Mouse (Mus musculus) hindbrain, embryonic 10.5 days (tissue): ENCODE data around the gene Hsd11b1. TPM values are rescaled to one million over a fixed set of nuclear protein-coding genes. Genes with fewer than 3 reads are reported as not detected.
A peak's percentile ranks its signal among the peaks of the same experiment; 100 is the strongest.
"Not testable (repeated sequence)": the region's sequence is repeated elsewhere in the genome, so short reads cannot be mapped to it uniquely, and the experiment has no call there.

Experiments used
- DNase-seq: peaks from one replicate; pipeline ENCODE4 v3.0.0-alpha.2; 2017; ENCODE audit warnings: low spot score
- H3K27ac ChIP-seq: fragments of 300-500 bp; sonication (generic); 2 replicates; pipeline ENCODE4 v1.5.1; 2016; ENCODE audit warnings: mild to moderate bottlenecking, moderate library complexity
- H3K27me3 ChIP-seq: fragments of 300-500 bp; sonication (generic); 2 replicates; pipeline ENCODE4 v1.6.1; 2016; ENCODE audit warnings: mild to moderate bottlenecking; ENCODE audit not compliant: poor library complexity, insufficient read depth, severe bottlenecking
- H3K36me3 ChIP-seq: fragments of 300-500 bp; sonication (generic); 2 replicates; pipeline ENCODE4 v1.6.1; 2016; ENCODE audit warnings: mild to moderate bottlenecking, moderate library complexity
- H3K4me1 ChIP-seq: fragments of 300-500 bp; sonication (generic); replicated peaks from 2 replicates; pipeline ENCODE4 v1.6.1; 2016; ENCODE audit warnings: mild to moderate bottlenecking
- H3K4me3 ChIP-seq: fragments of 300-500 bp; sonication (generic); 2 replicates; pipeline ENCODE4 v1.5.1; 2016; ENCODE audit warnings: mild to moderate bottlenecking, moderate library complexity
- H3K9me3 ChIP-seq: fragments of 300-500 bp; sonication (generic); 2 replicates; pipeline ENCODE4 v1.6.1; 2016; ENCODE audit warnings: mild to moderate bottlenecking, moderate library complexity
- WGBS: fragments of 180-500 bp; shearing (Covaris S2); methylation state at CpG from one replicate; pipeline ENCODE4 v1.1.7; 2016; 5-methylcytosine and 5-hydroxymethylcytosine counted together
- polyA plus RNA-seq: library from polyadenylated mRNA; unstranded; fragments of >200 nt; fragmentation: Nextera tagmentation; extraction: Ambion mirVana; gene quantifications from 2 replicates; pipeline ENCODE4 v1.2.1, GENCODE M21; 2016

Hsd11b1 gene
- polyA plus RNA-seq, 1 experiment from 2014 or later = not detected

DNA sequence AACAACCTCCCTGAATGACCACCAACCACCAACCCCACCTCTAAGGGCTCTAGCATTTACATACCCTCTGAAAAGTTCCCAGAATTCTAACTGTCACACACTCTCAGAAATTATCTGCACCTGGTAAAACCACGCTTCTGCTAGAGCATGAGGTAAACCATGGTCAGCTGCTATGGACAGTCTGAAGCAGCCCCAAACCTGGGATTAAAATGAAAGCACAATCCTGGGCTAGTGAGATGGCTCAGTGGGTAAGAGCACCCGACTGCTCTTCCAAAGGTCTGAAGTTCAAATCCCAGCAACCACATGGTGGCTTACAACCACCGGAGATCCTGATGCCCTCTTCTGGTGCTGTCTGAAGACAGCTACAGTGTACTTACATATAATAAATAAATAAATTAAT lies 10.0 kb downstream of the Hsd11b1 start:
- DNase-seq, H3K36me3 ChIP-seq, H3K27ac ChIP-seq, H3K4me3 ChIP-seq, H3K4me1 ChIP-seq, H3K27me3 ChIP-seq, H3K9me3 ChIP-seq: not testable (repeated sequence)
- 71% methylated on average over 3 of the region's 3 CpGs for WGBS

DNA sequence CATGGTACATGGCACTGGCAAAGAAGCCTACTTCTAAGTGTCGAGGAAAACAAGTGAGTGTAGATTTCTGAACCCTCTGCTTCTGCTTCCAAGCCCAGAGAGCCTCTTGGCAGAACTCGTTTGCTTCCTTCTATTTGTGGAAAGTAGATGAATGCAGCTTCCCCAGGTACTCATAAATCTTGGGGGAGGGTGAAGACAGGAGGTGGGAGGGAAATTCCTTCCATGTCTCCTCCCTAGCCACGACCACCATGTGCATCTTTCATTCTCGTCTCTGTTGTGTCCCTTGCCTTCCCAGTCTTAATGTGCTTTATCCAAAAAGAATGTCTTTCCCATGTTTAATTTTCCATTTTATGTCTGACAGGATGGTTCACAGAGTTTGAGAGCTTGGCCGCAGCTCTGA lies 11.3 kb downstream of the Hsd11b1 start:
- WGBS = 61% methylated on average over 5 of the region's 5 CpGs
- Histone ChIP-seq H3K36me3 (no peaks in the 10 kb centered on the region), H3K27me3 (no peaks in the 10 kb centered on the region), H3K27ac (no peak overlapping the region), H3K4me1 (no peaks in the 10 kb centered on the region; the same call in 1 of the 2 replicates), H3K9me3 (no peaks in the 10 kb centered on the region), H3K4me3 (no peak overlapping the region)
- no peak for DNase-seq

DNA sequence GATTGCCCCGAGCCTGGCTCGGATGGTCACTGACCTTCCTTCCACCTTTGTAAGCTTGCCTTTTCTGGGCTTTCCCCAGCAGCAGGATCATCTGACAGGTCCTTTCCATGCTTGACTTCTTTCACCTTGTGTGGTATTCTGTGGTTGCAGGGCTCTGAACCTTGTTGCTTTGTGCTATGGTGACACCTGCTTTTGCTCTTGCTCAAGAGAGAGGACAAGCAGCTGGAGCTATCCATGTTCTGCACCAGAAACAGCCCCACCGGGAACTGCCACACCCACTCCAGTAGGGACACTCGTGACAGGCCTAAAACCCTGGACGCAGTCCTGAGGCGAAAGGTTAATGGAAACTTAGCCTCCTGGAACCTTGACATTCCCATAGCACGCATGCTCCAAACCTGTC lies 12.5 kb downstream of the Hsd11b1 start:
- no peak for DNase-seq
- Histone ChIP-seq H3K4me3 (no peak overlapping the region), H3K27me3 (no peaks in the 10 kb centered on the region), H3K36me3 (no peaks in the 10 kb centered on the region), H3K27ac (no peak overlapping the region), H3K4me1 (no peaks in the 10 kb centered on the region; the same call in 1 of the 2 replicates), H3K9me3 (no peaks in the 10 kb centered on the region)
- WGBS = 82% methylated on average over 7 of the region's 7 CpGs

DNA sequence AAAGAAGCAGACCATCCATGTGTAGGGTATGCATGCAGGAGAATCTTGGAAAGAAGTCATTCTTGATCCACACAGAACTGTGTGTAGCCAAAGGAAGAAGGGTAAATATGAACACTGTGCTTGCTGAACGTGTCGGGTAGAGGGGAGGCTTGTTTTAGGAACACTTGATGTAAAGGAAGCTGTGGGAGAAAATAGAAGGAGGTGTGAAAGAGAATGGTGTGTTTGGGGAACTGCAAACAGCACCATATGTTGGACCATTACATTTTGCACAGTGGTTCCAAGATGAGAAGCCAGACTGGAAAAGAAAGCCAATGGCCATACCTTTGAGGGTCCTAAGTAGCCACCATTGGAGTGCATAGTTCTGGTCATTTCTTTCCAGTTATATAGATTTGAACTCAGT lies 13.8 kb downstream of the Hsd11b1 start:
- Histone ChIP-seq H3K9me3 (no peaks in the 10 kb centered on the region), H3K36me3 (no peaks in the 10 kb centered on the region), H3K27me3 (no peaks in the 10 kb centered on the region), H3K4me1 (no peaks in the 10 kb centered on the region; the same call in 1 of the 2 replicates), H3K4me3 (no peak overlapping the region), H3K27ac (no peak overlapping the region)
- no peak for DNase-seq
- 87% methylated on average over 2 of the region's 2 CpGs for WGBS

DNA sequence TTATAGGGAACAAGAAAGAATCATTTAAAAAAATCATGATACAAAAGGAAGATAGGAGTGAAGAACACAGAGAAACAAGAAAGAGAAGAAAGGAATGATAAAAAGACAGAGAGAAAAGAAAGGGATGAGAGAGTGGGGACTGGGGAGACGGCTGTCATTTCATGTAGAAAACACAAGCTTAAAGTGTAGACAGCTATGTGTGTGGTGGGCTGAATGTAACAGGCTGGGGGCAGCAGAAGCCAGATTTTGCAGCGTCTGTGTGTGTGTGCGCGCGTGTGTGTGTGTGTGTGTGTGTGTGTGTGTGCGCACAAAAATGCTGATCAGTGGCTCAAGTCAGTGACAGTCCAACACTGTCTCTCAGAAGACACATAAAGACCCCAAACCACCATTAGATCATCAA lies 19.6 kb downstream of the Hsd11b1 start:
- Histone ChIP-seq H3K4me3 (no peak overlapping the region), H3K9me3 (no peaks in the 10 kb centered on the region), H3K4me1 (peaks cover 10% of the 10 kb centered on the region; the same call in 1 of the 2 replicates), H3K27me3 (no peaks in the 10 kb centered on the region), H3K36me3 (no peaks in the 10 kb centered on the region), H3K27ac (no peak overlapping the region)
- peak; percentile 6 for DNase-seq
- WGBS = 76% methylated on average over 6 of the region's 6 CpGs

DNA sequence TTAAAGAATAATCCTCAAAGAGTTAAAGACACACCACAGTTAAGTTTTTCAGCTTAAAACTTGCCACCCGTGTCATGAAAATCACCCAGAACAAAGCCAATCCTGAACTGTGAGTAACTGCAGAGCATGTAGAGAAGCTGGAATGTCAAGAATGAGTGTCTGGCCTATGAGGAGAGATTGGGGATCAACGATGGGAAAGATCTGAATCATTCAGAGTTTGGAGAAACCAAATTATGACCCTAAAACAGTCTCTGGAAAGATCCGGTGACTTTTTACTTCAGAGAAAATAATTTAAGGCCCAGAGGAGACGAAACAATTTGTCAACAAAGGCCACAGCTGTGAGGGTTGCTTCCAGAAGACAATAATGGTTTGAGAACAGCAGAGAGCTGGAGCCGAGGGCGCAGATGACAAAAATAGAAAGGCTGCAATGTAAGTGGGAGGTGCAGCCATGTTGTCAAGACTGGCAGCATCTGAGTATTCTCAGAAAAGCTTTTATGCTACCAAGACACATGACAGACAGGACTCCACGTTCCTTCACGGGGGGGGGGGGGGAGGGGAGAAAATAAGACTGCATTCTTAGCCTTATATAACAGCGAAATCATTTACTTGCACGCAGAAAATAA lies 20.2 kb downstream of the Hsd11b1 start:
- Histone ChIP-seq H3K4me3 (no peak overlapping the region), H3K4me1 (peaks cover 10% of the 10 kb centered on the region; the same call in 1 of the 2 replicates), H3K36me3 (no peaks in the 10 kb centered on the region), H3K27ac (no peak overlapping the region), H3K27me3 (no peaks in the 10 kb centered on the region), H3K9me3 (no peaks in the 10 kb centered on the region)
- WGBS = 60% methylated on average over 10 of the region's 10 CpGs
- no peak for DNase-seq

DNA sequence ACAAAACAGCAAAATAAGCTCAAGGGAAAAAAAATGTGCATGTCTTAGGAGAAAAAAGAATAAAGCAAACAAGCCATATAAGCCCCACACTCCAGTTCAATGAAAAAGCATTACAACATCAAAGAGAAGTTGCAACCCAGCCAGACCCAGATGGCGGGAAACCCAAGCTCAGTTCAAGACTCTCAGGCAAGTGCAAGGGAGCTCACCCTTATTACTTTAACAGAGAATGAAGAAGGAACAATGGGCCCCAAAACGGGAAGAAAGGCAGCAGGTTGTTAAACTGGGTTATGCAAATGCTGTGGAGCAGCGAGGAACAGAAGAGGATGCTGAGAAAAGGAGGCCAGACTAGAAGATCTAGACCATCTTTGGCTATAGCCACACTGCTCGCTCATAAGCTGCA lies 21.0 kb downstream of the Hsd11b1 start:
- 61% methylated on average over 4 of the region's 4 CpGs for WGBS
- no peaks in the 10 kb centered on the region for H3K9me3 ChIP-seq
- no peak overlapping the region for H3K27ac ChIP-seq
- DNase-seq = no peak
- no peak overlapping the region for H3K4me3 ChIP-seq
- H3K4me1 ChIP-seq = peaks cover 10% of the 10 kb centered on the region; the same call in 1 of the 2 replicates
- H3K36me3 ChIP-seq = no peaks in the 10 kb centered on the region
- H3K27me3 ChIP-seq = no peaks in the 10 kb centered on the region

DNA sequence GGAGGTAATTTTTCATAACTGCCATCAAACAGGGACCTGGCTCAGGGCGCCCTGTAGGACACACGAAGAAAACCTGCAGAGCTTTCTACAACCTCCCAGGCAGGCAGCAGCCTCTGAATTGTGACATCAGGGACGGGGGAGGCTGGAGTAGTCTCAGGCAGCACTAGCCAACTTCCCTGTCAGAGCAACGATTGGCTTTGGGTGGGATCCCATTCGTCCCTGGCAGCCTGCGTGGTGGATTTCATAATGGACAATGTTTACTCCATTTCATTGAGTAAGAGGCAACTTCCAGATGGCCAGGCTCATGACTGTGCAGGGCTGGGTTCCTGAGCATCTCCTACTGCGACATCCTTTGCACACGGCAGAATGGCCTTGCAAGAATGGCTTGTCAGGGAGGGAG lies 21.6 kb downstream of the Hsd11b1 start:
- no peak for DNase-seq
- Histone ChIP-seq H3K27ac (no peak overlapping the region), H3K9me3 (no peaks in the 10 kb centered on the region), H3K4me1 (peaks cover 10% of the 10 kb centered on the region; the same call in 1 of the 2 replicates), H3K36me3 (no peaks in the 10 kb centered on the region), H3K4me3 (no peak overlapping the region), H3K27me3 (no peaks in the 10 kb centered on the region)
- WGBS = 85% methylated on average over 8 of the region's 8 CpGs

DNA sequence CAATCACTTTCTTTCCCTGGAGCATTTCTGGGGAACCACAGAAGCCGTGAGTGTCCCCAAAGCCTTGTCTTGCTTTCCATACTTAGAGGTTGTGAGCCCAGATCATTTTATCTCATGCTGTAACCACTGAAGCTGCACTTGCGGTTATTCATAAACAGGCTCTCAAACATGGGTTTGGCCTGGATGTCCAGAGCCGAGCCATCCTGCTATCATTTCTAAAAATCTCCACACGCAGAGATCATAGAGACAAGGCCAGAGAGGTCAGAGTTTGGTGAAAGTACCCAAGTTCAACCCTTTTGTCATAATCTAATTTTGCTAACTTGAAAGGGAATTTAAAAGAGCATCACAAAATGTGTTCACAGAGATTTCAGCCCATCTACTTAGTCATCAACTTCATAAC lies 22.4 kb downstream of the Hsd11b1 start:
- H3K27ac ChIP-seq = no peak overlapping the region
- H3K4me1 ChIP-seq = peaks cover 10% of the 10 kb centered on the region; the same call in 1 of the 2 replicates
- no peaks in the 10 kb centered on the region for H3K9me3 ChIP-seq
- no peak for DNase-seq
- 91% methylated on average over 4 of the region's 4 CpGs for WGBS
- no peak overlapping the region for H3K4me3 ChIP-seq
- no peaks in the 10 kb centered on the region for H3K27me3 ChIP-seq
- H3K36me3 ChIP-seq = no peaks in the 10 kb centered on the region

DNA sequence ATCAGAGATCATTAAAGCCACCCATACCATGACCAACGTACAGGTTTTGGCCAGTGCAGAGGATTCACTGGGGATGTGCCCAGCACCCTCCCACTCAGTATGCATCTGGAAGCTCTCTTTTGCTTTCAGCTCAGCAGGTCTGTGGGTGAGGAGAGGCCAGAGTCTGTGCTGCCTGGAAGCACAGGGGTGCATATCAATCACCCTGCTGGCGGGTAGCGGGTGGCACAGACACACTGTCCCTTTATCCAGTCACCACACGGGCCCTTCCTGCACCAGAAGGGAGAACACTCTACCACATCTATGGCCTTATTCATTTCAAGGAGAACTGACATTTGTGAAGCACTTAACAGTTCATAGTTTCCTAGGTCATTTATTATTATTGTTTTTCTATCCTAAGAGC lies 25.4 kb downstream of the Hsd11b1 start:
- 55% methylated on average over 4 of the region's 4 CpGs for WGBS
- Histone ChIP-seq H3K4me1 (peaks cover 4% of the 10 kb centered on the region; the same call in 1 of the 2 replicates), H3K36me3 (no peaks in the 10 kb centered on the region), H3K27me3 (no peaks in the 10 kb centered on the region), H3K4me3 (no peak overlapping the region), H3K27ac (no peak overlapping the region), H3K9me3 (no peaks in the 10 kb centered on the region)
- no peak for DNase-seq

DNA sequence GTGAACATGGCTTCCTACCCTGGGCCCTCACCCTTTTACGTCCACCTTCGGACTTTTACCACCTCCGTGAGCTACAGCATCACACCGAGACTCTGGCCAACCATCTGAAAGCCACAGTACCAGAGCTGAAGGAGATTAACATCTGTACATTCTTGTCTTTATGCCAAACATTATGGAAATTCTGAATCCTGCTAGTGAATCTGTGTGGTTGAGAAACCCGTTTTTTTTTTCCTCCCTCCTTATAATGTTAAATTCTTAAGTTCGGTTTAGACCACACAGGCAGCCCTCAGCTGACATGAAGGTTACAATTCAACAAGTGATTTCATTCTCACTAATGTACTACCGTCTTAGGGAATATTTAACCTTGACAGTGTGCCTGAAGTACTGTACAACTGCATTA lies 28.9 kb downstream of the Hsd11b1 start:
- 94% methylated on average over 7 of the region's 7 CpGs for WGBS
- Histone ChIP-seq H3K9me3 (no peaks in the 10 kb centered on the region), H3K27me3 (no peaks in the 10 kb centered on the region), H3K4me1 (no peaks in the 10 kb centered on the region), H3K36me3 (no peaks in the 10 kb centered on the region), H3K4me3 (no peak overlapping the region), H3K27ac (no peak overlapping the region)
- DNase-seq = no peak

DNA sequence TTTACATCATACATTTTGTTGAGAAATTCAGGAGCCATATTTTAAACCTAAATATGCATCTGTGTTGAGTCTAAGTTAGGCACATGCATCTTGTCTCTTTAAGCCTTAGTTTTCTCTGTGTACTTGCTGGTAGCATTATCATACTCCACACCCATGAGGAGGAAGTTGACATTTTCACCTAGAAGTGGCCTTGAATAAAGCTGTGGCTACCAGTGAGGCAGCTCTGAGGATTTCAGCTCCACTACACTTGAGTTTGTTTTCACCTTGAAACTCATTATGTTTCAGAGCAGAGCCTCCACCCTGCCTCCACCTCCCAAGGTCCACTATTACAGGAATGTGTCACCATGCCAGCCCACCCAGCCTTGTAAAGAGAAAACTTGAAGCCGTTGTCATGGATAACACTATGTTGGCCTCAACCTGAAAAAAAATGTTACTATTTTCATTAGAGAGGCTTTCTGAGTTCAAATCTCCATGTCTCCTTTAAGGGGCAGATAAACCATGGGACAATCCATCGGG lies 29.7 kb downstream of the Hsd11b1 start:
- Histone ChIP-seq H3K4me1 (no peaks in the 10 kb centered on the region), H3K27me3 (no peaks in the 10 kb centered on the region), H3K9me3 (no peaks in the 10 kb centered on the region), H3K36me3 (no peaks in the 10 kb centered on the region), H3K4me3 (no peak overlapping the region), H3K27ac (no peak overlapping the region)
- no peak for DNase-seq
- 91% methylated on average over 2 of the region's 2 CpGs for WGBS

DNA sequence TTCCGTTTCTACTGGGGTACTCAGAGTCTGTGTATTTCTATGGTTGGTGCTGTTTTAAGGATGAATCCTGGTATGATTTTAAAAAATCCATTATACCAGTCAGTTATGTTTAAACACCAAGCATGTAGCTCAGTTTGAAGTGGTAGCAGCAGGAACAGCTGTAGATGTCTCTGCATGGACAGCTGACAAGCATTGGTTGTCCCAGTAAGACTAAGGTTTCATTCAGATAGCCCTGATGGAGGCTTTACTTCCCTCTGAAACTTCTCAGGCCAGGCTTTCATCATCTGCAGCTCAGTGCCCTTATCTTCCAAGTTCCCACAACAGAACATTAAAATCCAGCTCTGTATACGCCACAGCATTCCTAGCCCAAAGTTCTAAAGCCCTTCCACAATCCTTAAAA lies 31.1 kb downstream of the Hsd11b1 start:
- DNase-seq = no peak
- Histone ChIP-seq H3K4me3 (no peak overlapping the region), H3K4me1 (no peaks in the 10 kb centered on the region; the same call in 1 of the 2 replicates), H3K9me3 (no peaks in the 10 kb centered on the region), H3K27ac (no peak overlapping the region), H3K36me3 (no peaks in the 10 kb centered on the region), H3K27me3 (no peaks in the 10 kb centered on the region)
- WGBS = 88% methylated on average over 2 of the region's 2 CpGs
